ENCODE assay signal across 8 mouse cellular contexts in genomic region chr14:105892941-105893622, GRCm38 (mm10). TPM values are rescaled to one million over a fixed set of nuclear protein-coding genes. Genes with fewer than 3 reads are reported as not detected.
A peak's percentile ranks its signal among the peaks of the same experiment; 100 is the strongest.
DNase-seq lines count a peak whose midpoint lies in the region; ATAC-seq and TF ChIP-seq lines count a peak whose summit lies in the region.

No protein-coding gene starts in this region.

- H3K4me3 ChIP-seq in E14TG2a.4 (replicated peaks; ENCODE audit: low read length), result peak overlapping the region; percentile 98
- H3K4me3 ChIP-seq in forebrain, embryonic 10.5 days, result peak overlapping the region; percentile 84
- peak overlapping the region; percentile 80 for H3K4me3 ChIP-seq in midbrain, embryonic 12.5 days
- peak overlapping the region; percentile 98 for H3K4me3 ChIP-seq in stomach, embryonic 16.5 days (replicated peaks; ENCODE audit: low read length)

- TF ChIP-seq CTCF in E14TG2a.4 (conservative IDR thresholded peaks at IDR 0.05; ENCODE audit: low read length), result no peak

- intact Hi-C loops in heart, postnatal 10 days (cut with DNase I), result loop anchor here (10.0 kb wide), 1 partner anchor 612 kb away; no protein-coding TSS in a partner anchor

- no peaks in the 10 kb centered on the region for H3K9me3 ChIP-seq in E14TG2a.4 (ENCODE audit: low read length)
- no peaks in the 10 kb centered on the region for H3K9me3 ChIP-seq in forebrain, embryonic 10.5 days
- H3K9me3 ChIP-seq in midbrain, embryonic 12.5 days, result no peaks in the 10 kb centered on the region
- H3K9me3 ChIP-seq in stomach, embryonic 16.5 days (replicated peaks; ENCODE audit: control insufficient read depth, low read length), result no peaks in the 10 kb centered on the region

- peak overlapping the region; percentile 8 for H3K27ac ChIP-seq in forebrain, embryonic 10.5 days
- H3K27ac ChIP-seq in midbrain, embryonic 12.5 days (replicated peaks), result no peak overlapping the region
- peak overlapping the region; percentile 57; the same call in 1 of the 2 replicates for H3K27ac ChIP-seq in stomach, embryonic 16.5 days (ENCODE audit: low read length)

- peaks cover 46% of the 10 kb centered on the region for H3K4me1 ChIP-seq in E14TG2a.4 (replicated peaks; ENCODE audit: low read depth, low read length)
- H3K4me1 ChIP-seq in forebrain, embryonic 10.5 days, result peaks cover 34% of the 10 kb centered on the region
- H3K4me1 ChIP-seq in midbrain, embryonic 12.5 days, result peaks cover 26% of the 10 kb centered on the region
- peaks cover 31% of the 10 kb centered on the region for H3K4me1 ChIP-seq in stomach, embryonic 16.5 days (ENCODE audit: control insufficient read depth, insufficient read depth, low read length)

- ATAC-seq in midbrain, embryonic 12.5 days (ENCODE audit: low FRiP score, low read depth), result no peak
- ATAC-seq in stomach, embryonic 16.5 days (ENCODE audit: insufficient read depth, low FRiP score), result no peak

- 63% methylated on average over 24 of the region's 24 CpGs for WGBS in forebrain, embryonic 10.5 days
- WGBS in midbrain, embryonic 12.5 days, result 50% methylated on average over 24 of the region's 24 CpGs
- WGBS in stomach, embryonic 16.5 days, result 43% methylated on average over 24 of the region's 24 CpGs

- DNase-seq in adrenal gland, adult 2 months, result peak; percentile 69
- no peak for DNase-seq in forebrain, embryonic 10.5 days (ENCODE audit: extremely low spot score, low spot score)
- DNase-seq in heart, postnatal 10 days, result peak; percentile 49 to 57
- peak; percentile 34 for DNase-seq in left cerebral cortex, adult 11 months (ENCODE audit: low spot score)
- DNase-seq in urinary bladder, postnatal 14 days (ENCODE audit: low spot score), result no peak

- H3K4me2 ChIP-seq in midbrain, embryonic 12.5 days (replicated peaks), result peak overlapping the region; percentile 90
- peak overlapping the region; percentile 93 for H3K4me2 ChIP-seq in stomach, embryonic 16.5 days (ENCODE audit: low read depth, low read length)

- peak overlapping the region; percentile 91 for H3K9ac ChIP-seq in midbrain, embryonic 12.5 days (replicated peaks)
- H3K9ac ChIP-seq in stomach, embryonic 16.5 days (ENCODE audit: low read length), result peak overlapping the region; percentile 74

- peaks cover 68% of the 10 kb centered on the region for H3K36me3 ChIP-seq in E14TG2a.4 (ENCODE audit: insufficient read depth, low read length)
- peaks cover 23% of the 10 kb centered on the region for H3K36me3 ChIP-seq in forebrain, embryonic 10.5 days (replicated peaks)
- H3K36me3 ChIP-seq in midbrain, embryonic 12.5 days, result 0 out of 2 replicates have a peak, but pooled peaks cover 5% of the 10 kb centered on the region
- H3K36me3 ChIP-seq in stomach, embryonic 16.5 days (ENCODE audit: control insufficient read depth, insufficient read depth, low read length), result 0 out of 2 replicates have a peak, but pooled peaks cover 5% of the 10 kb centered on the region

- no peaks in the 10 kb centered on the region for H3K27me3 ChIP-seq in E14TG2a.4 (ENCODE audit: insufficient read depth, low read length)
- peaks cover 14% of the 10 kb centered on the region for H3K27me3 ChIP-seq in forebrain, embryonic 10.5 days (ENCODE audit: poor library complexity, severe bottlenecking)
- H3K27me3 ChIP-seq in midbrain, embryonic 12.5 days, result peaks cover 14% of the 10 kb centered on the region
- no peaks in the 10 kb centered on the region for H3K27me3 ChIP-seq in stomach, embryonic 16.5 days (ENCODE audit: control insufficient read depth, insufficient read depth, low read length)

RNA-seq across cellular contexts. Expression of gene Spry2, which starts 3.5 kb away (rescaled TPM):
- total RNA-seq in adrenal gland, adult 2 months (2021), result 10 to 100 TPM; 31.3 to 40.0 TPM
- polyA plus RNA-seq in adrenal gland, adult 2 months (2012; rRNA removed), result 11.7 and 12.7 TPM in 2 replicates
- 24.7 and 27.6 TPM in 2 replicates for polyA plus RNA-seq in forebrain, embryonic 10.5 days (2016; fragmentation: Nextera tagmentation; extraction: Ambion mirVana)
- 10 to 100 TPM; 52.3 to 54.4 TPM for total RNA-seq in heart, postnatal 10 days (2021)
- 23.2 and 26.1 TPM in 2 replicates for polyA plus RNA-seq in midbrain, embryonic 12.5 days (2016; fragmentation: Nextera tagmentation; extraction: Ambion mirVana)
- 45.1 and 47.5 TPM in 2 replicates for polyA plus RNA-seq in stomach, embryonic 16.5 days (2015; fragmentation: Nextera tagmentation; extraction: Ambion mirVana)

Comparison
In these comparisons a context has a peak if more than half of its experiments do, and no peak if none do; other contexts are left out.
1. DNase-seq: peak in adrenal gland, adult 2 months (single experiment), heart, postnatal 10 days (2 of 2) and left cerebral cortex, adult 11 months (single experiment); none in forebrain, embryonic 10.5 days (single experiment) and urinary bladder, postnatal 14 days (single experiment).
2. Peak in every context shown above with its lines, with median percentiles within 50 percentile points of each other: H3K4me3 ChIP-seq.